Mouse (Mus musculus): ENCODE results near the gene Gm13272. TPM values are rescaled to one million over a fixed set of nuclear protein-coding genes. Genes with fewer than 3 reads are reported as not detected.
"Not testable (repeated sequence)": the region's sequence is repeated elsewhere in the genome, so short reads cannot be mapped to it uniquely, and the experiment has no call there.

The Gm13272 gene
- polyA plus RNA-seq, 1 experiment from 2014 or later = not detected

GRCm38 (mm10) chr4:88805761-88806160 lies 26.1 kb downstream of the Gm13272 start:
- not testable (repeated sequence) for H3K36me3 ChIP-seq (ENCODE audit: inconsistent target); H3K4me3 ChIP-seq (ENCODE audit: inconsistent target); H3K79me2 ChIP-seq (ENCODE audit: inconsistent target); H3K27ac ChIP-seq
- no CpG with 5 or more reads among the region's 34 CpGs for WGBS (ENCODE audit: missing documents)

GRCm38 (mm10) chr4:88815928-88816327 lies 36.3 kb downstream of the Gm13272 start, which contains the start of gene Ifna7:
Ifna7 (plus strand) TSS chr4:88816228.
- WGBS (ENCODE audit: missing documents) = 80% methylated on average over 2 of the region's 3 CpGs
- Histone ChIP-seq H3K36me3 (ENCODE audit: inconsistent target) (no peaks in the 10 kb centered on the region), H3K79me2 (ENCODE audit: inconsistent target) (no peaks in the 10 kb centered on the region), H3K4me3 (ENCODE audit: inconsistent target) (no peak within 1 kb of the TSS), H3K27ac (no peak within 1 kb of the TSS)

GRCm38 (mm10) chr4:88819659-88820058 lies 40.0 kb downstream of the Gm13272 start, which contains the start of gene Ifna11:
Ifna11 (plus strand) TSS chr4:88819959.
- Histone ChIP-seq H3K4me3 (ENCODE audit: inconsistent target) (no peak within 1 kb of the TSS), H3K79me2 (ENCODE audit: inconsistent target) (no peaks in the 10 kb centered on the region), H3K36me3 (ENCODE audit: inconsistent target) (no peaks in the 10 kb centered on the region), H3K27ac (no peak within 1 kb of the TSS)
- WGBS (ENCODE audit: missing documents) = 92% methylated on average over 1 of the region's 1 CpGs

- no peak overlapping the region for H3K4me3 ChIP-seq (ENCODE audit: inconsistent target)
- WGBS (ENCODE audit: missing documents) = 0% methylated on average over 3 of the region's 4 CpGs
- no peak overlapping the region for H3K27ac ChIP-seq
- H3K79me2 ChIP-seq (ENCODE audit: inconsistent target) = no peaks in the 10 kb centered on the region
- no peaks in the 10 kb centered on the region for H3K36me3 ChIP-seq (ENCODE audit: inconsistent target)
These were observed 43.3 kb downstream of the Gm13272 start for GRCm38 (mm10) chr4:88822995-88823394.

- not testable (repeated sequence) for H3K4me3 ChIP-seq (ENCODE audit: inconsistent target); H3K36me3 ChIP-seq (ENCODE audit: inconsistent target); H3K79me2 ChIP-seq (ENCODE audit: inconsistent target); H3K27ac ChIP-seq
These were observed 47.5 kb downstream of the Gm13272 start, which contains the start of gene Ifna6 for GRCm38 (mm10) chr4:88827116-88827515. Ifna6 (plus strand) TSS chr4:88827416.

Other genes with a start within 250 kb of the Gm13272 start
- not detected in 3 replicates for gene Ifna15, start 221.6 kb upstream of the Gm13272 start, polyA plus RNA-seq (2018)
- gene Ifna14, start 208.1 kb upstream of the Gm13272 start, polyA plus RNA-seq (2018) = not detected in 3 replicates
- gene Ifna9, start 187.5 kb upstream of the Gm13272 start, polyA plus RNA-seq (2018) = not detected in 3 replicates
- not detected in 3 replicates for gene Ifna12, start 176.5 kb upstream of the Gm13272 start, polyA plus RNA-seq (2018)
- gene C87499, start 145.4 kb upstream of the Gm13272 start, polyA plus RNA-seq (2018) = not detected in 3 replicates
- gene Ifna13, start 135.4 kb upstream of the Gm13272 start, polyA plus RNA-seq (2018) = not detected in 3 replicates
- not detected in 3 replicates for gene Ifna16, start 102.9 kb upstream of the Gm13272 start, polyA plus RNA-seq (2018)
- gene Ifna2, start 95.9 kb upstream of the Gm13272 start, polyA plus RNA-seq (2018) = not detected in 3 replicates
- not detected in 3 replicates for gene Ifnab, start 88.5 kb upstream of the Gm13272 start, polyA plus RNA-seq (2018)
- gene Gm26566, start 58.0 kb upstream of the Gm13272 start, polyA plus RNA-seq (2018) = 0.47 TPM in 1 of 3 replicates, not detected in the others
- 50.3 to 101 TPM (median 75.4 TPM) in 3 replicates for gene Klhl9, start 57.4 kb upstream of the Gm13272 start, polyA plus RNA-seq (2018)
- gene Gm13271, start 25.0 kb upstream of the Gm13272 start, polyA plus RNA-seq (2018) = not detected in 3 replicates
- gene Gm13283, start 19.7 kb upstream of the Gm13272 start, polyA plus RNA-seq (2018) = not detected in 3 replicates
- not detected in 3 replicates for gene Gm13290, start 6.0 kb upstream of the Gm13272 start, polyA plus RNA-seq (2018)
- not detected in 3 replicates for gene Gm13289, start 2.9 kb upstream of the Gm13272 start, polyA plus RNA-seq (2018)
- gene Ifnz, start 2.3 kb downstream of the Gm13272 start, polyA plus RNA-seq (2018) = not detected in 3 replicates
- not detected in 3 replicates for gene Gm13276, start 5.9 kb downstream of the Gm13272 start, polyA plus RNA-seq (2018)
- gene Gm13277, start 8.8 kb downstream of the Gm13272 start, polyA plus RNA-seq (2018) = not detected in 3 replicates
- gene Gm13278, start 11.7 kb downstream of the Gm13272 start, polyA plus RNA-seq (2018) = not detected in 3 replicates
- gene Gm13275, start 14.6 kb downstream of the Gm13272 start, polyA plus RNA-seq (2018) = not detected in 3 replicates
- not detected in 3 replicates for gene Gm13279, start 17.5 kb downstream of the Gm13272 start, polyA plus RNA-seq (2018)
- gene Gm13285, start 19.8 kb downstream of the Gm13272 start, polyA plus RNA-seq (2018) = not detected in 3 replicates
- not detected in 3 replicates for gene Gm13287, start 23.4 kb downstream of the Gm13272 start, polyA plus RNA-seq (2018)
- gene Gm13288, start 25.7 kb downstream of the Gm13272 start, polyA plus RNA-seq (2018) = not detected in 3 replicates
- gene Ifna7, start 36.4 kb downstream of the Gm13272 start, polyA plus RNA-seq (2018) = not detected in 3 replicates
- gene Ifna11, start 40.1 kb downstream of the Gm13272 start, polyA plus RNA-seq (2018) = not detected in 3 replicates
- not detected in 3 replicates for gene Ifna6, start 47.6 kb downstream of the Gm13272 start, polyA plus RNA-seq (2018)
- gene Ifna5, start 55.7 kb downstream of the Gm13272 start, polyA plus RNA-seq (2018) = not detected in 3 replicates
- gene Ifna4, start 62.0 kb downstream of the Gm13272 start, polyA plus RNA-seq (2018) = not detected in 3 replicates
- gene Ifna1, start 70.2 kb downstream of the Gm13272 start, polyA plus RNA-seq (2018) = not detected in 3 replicates
- not detected in 3 replicates for gene Ifne, start 100.4 kb downstream of the Gm13272 start, polyA plus RNA-seq (2018)